Mouse (Mus musculus) intestine, embryonic 16.5 days (tissue): ENCODE data around the gene Iqsec1. TPM values are rescaled to one million over a fixed set of nuclear protein-coding genes. Genes with fewer than 3 reads are reported as not detected.
"Not testable (repeated sequence)": the region's sequence is repeated elsewhere in the genome, so short reads cannot be mapped to it uniquely, and the experiment has no call there.

Source experiments
- ATAC-seq: fragments of 200-750 bp; cut with Nextera tagmentation; 2 replicates; pipeline ENCODE4 v1.8.0; 2017; ENCODE audit warnings: moderate TSS enrichment, moderate library complexity
- H3K27ac ChIP-seq: fragments of 300-500 bp; sonication (generic); 2 replicates; pipeline ENCODE4 v1.5.1; 2014; ENCODE audit warnings: mild to moderate bottlenecking, low read length
- H3K27me3 ChIP-seq: fragments of 300-500 bp; sonication (generic); replicated peaks from 2 replicates; pipeline ENCODE4 v1.6.1; 2014; ENCODE audit warnings: low read length, control low read depth, mixed read lengths; ENCODE audit not compliant: control insufficient read depth, insufficient read depth
- H3K36me3 ChIP-seq: fragments of 300-500 bp; sonication (generic); 2 replicates; pipeline ENCODE4 v1.6.1; 2014; ENCODE audit warnings: low read length, control low read depth; ENCODE audit not compliant: control insufficient read depth, insufficient read depth
- H3K4me1 ChIP-seq: fragments of 300-500 bp; sonication (generic); 2 replicates; pipeline ENCODE4 v1.6.1; 2014; ENCODE audit warnings: low read length, control low read depth, mixed read lengths; ENCODE audit not compliant: control insufficient read depth, insufficient read depth
- H3K4me2 ChIP-seq: fragments of 300-500 bp; sonication (generic); 2 replicates; pipeline ENCODE4 v1.6.1; 2014; ENCODE audit warnings: low read depth, low read length, control low read depth
- H3K4me3 ChIP-seq: fragments of 300-500 bp; sonication (generic); 2 replicates; pipeline ENCODE4 v1.5.1; 2014; ENCODE audit warnings: mild to moderate bottlenecking, low read length
- H3K9ac ChIP-seq: fragments of 300-500 bp; sonication (generic); 2 replicates; pipeline ENCODE4 v1.6.1; 2014; ENCODE audit warnings: low read depth, low read length
- H3K9me3 ChIP-seq: fragments of 300-500 bp; sonication (generic); 2 replicates; pipeline ENCODE4 v1.6.1; 2016; ENCODE audit warnings: low read length, control low read depth; ENCODE audit not compliant: control insufficient read depth
- WGBS: fragments of 180-500 bp; shearing (Covaris S2); extraction: QIAGEN DNeasy Blood & Tissue Kit; methylation state at CpG from one replicate; pipeline ENCODE4 v1.1.7; 2014; 5-methylcytosine and 5-hydroxymethylcytosine counted together
- polyA plus RNA-seq: library from polyadenylated mRNA; unstranded; fragments of >200 nt; fragmentation: Nextera tagmentation; extraction: Ambion mirVana; gene quantifications from 2 replicates; pipeline ENCODE4 v1.2.1, GENCODE M21; 2015

Gene Iqsec1
- polyA plus RNA-seq, 1 experiment from 2014 or later = 6.4 TPM

GRCm38 (mm10) chr6:90659913-90660312, 328.6 kb downstream of the Iqsec1 start:
- H3K9me3 ChIP-seq = no peaks in the 10 kb centered on the region
- no peaks in the 10 kb centered on the region for H3K4me1 ChIP-seq
- H3K27ac ChIP-seq = no peak overlapping the region
- no peaks in the 10 kb centered on the region for H3K27me3 ChIP-seq
- H3K4me2 ChIP-seq = no peak overlapping the region
- ATAC-seq = no peak
- no peak overlapping the region for H3K4me3 ChIP-seq
- no peak overlapping the region for H3K9ac ChIP-seq
- peaks cover 4% of the 10 kb centered on the region; the same call in 1 of the 2 replicates for H3K36me3 ChIP-seq
- WGBS = 68% methylated on average over 2 of the region's 2 CpGs

GRCm38 (mm10) chr6:90656344-90656850, 332.1 kb downstream of the Iqsec1 start:
- WGBS = 69% methylated on average over 2 of the region's 2 CpGs
- H3K27me3 ChIP-seq, H3K9ac ChIP-seq, H3K4me2 ChIP-seq, H3K27ac ChIP-seq, ATAC-seq, H3K36me3 ChIP-seq, H3K4me1 ChIP-seq, H3K9me3 ChIP-seq, H3K4me3 ChIP-seq: not testable (repeated sequence)

- Histone ChIP-seq H3K27ac (no peak overlapping the region), H3K9ac (no peak overlapping the region), H3K4me1 (peaks cover 4% of the 10 kb centered on the region; the same call in 1 of the 2 replicates), H3K4me2 (no peak overlapping the region), H3K9me3 (0 out of 2 replicates have a peak, but pooled peaks cover 3% of the 10 kb centered on the region), H3K36me3 (no peaks in the 10 kb centered on the region), H3K27me3 (no peaks in the 10 kb centered on the region), H3K4me3 (no peak overlapping the region)
- no peak for ATAC-seq
- WGBS = 48% methylated on average over 2 of the region's 2 CpGs
Measured at GRCm38 (mm10) chr6:90653736-90654135, 334.7 kb downstream of the Iqsec1 start.

DNA sequence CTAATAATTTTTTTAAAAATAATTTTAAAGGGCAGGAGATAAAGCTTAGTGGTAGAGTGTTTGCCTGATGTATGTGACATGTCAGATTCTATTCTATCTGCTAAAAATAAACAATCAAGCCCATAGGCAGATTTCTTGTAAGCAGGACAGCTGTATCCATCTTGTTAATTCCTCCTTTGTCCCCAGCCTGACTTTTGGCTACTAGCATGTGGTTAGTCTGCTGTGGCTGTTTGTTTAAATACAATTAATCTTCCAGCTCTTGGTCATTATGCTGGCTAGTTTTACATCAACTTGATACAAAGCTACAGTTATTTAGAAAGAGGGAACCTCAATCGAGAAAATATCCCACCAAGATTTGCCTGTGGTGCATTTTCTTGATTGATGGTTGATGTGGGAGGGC, 337.9 kb downstream of the Iqsec1 start:
- H3K36me3 ChIP-seq = no peaks in the 10 kb centered on the region
- no peak for ATAC-seq
- no peak overlapping the region for H3K27ac ChIP-seq
- peaks cover 4% of the 10 kb centered on the region; the same call in 1 of the 2 replicates for H3K4me1 ChIP-seq
- 42% methylated on average over 1 of the region's 1 CpGs for WGBS
- H3K27me3 ChIP-seq = no peaks in the 10 kb centered on the region
- H3K9ac ChIP-seq = no peak overlapping the region
- no peak overlapping the region for H3K4me3 ChIP-seq
- 0 out of 2 replicates have a peak, but pooled peaks cover 3% of the 10 kb centered on the region for H3K9me3 ChIP-seq
- H3K4me2 ChIP-seq = no peak overlapping the region

DNA sequence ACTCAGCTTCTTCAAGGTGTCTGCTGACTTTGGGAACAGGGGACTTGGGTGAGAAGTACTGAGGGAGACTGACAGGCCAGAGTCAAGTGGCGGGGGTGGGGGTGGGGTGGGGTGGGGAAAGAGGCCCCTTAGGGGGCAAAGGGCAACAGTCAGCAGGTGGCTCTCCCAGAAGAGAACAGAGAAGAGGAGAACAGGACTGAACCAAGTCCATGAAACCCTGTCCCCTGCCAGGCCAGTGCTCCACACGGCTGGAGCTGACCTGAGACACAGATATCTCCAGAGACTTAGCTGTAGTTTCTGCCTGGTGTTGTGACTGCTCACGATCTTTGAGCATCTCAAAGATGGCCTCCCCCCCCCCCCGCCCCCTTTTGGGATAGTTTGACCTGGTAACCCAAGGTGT, 339.2 kb downstream of the Iqsec1 start:
- Histone ChIP-seq H3K9ac (no peak overlapping the region), H3K4me2 (no peak overlapping the region), H3K27me3 (no peaks in the 10 kb centered on the region), H3K4me3 (no peak overlapping the region), H3K27ac (no peak overlapping the region), H3K4me1 (peaks cover 4% of the 10 kb centered on the region; the same call in 1 of the 2 replicates), H3K36me3 (no peaks in the 10 kb centered on the region), H3K9me3 (0 out of 2 replicates have a peak, but pooled peaks cover 3% of the 10 kb centered on the region)
- peak; percentile 56; the same call in 1 of the 2 replicates for ATAC-seq
- 61% methylated on average over 4 of the region's 4 CpGs for WGBS

GRCm38 (mm10) chr6:90648391-90648790, 340.1 kb downstream of the Iqsec1 start:
- no peaks in the 10 kb centered on the region for H3K27me3 ChIP-seq
- 91% methylated on average over 6 of the region's 6 CpGs for WGBS
- H3K4me1 ChIP-seq = peaks cover 4% of the 10 kb centered on the region; the same call in 1 of the 2 replicates
- 0 out of 2 replicates have a peak, but pooled peaks cover 3% of the 10 kb centered on the region for H3K9me3 ChIP-seq
- no peaks in the 10 kb centered on the region for H3K36me3 ChIP-seq
- H3K9ac ChIP-seq = no peak overlapping the region
- no peak overlapping the region for H3K4me3 ChIP-seq
- H3K27ac ChIP-seq = no peak overlapping the region
- H3K4me2 ChIP-seq = no peak overlapping the region
- no peak for ATAC-seq

- no peak for ATAC-seq
- H3K4me1 ChIP-seq = peaks cover 4% of the 10 kb centered on the region; the same call in 1 of the 2 replicates
- 80% methylated on average over 4 of the region's 4 CpGs for WGBS
- H3K9ac ChIP-seq = no peak overlapping the region
- H3K4me2 ChIP-seq = no peak overlapping the region
- no peaks in the 10 kb centered on the region for H3K36me3 ChIP-seq
- H3K9me3 ChIP-seq = no peaks in the 10 kb centered on the region
- H3K27me3 ChIP-seq = no peaks in the 10 kb centered on the region
- H3K27ac ChIP-seq = no peak overlapping the region
- no peak overlapping the region for H3K4me3 ChIP-seq
Measured at GRCm38 (mm10) chr6:90644965-90645364, 343.5 kb downstream of the Iqsec1 start.

DNA sequence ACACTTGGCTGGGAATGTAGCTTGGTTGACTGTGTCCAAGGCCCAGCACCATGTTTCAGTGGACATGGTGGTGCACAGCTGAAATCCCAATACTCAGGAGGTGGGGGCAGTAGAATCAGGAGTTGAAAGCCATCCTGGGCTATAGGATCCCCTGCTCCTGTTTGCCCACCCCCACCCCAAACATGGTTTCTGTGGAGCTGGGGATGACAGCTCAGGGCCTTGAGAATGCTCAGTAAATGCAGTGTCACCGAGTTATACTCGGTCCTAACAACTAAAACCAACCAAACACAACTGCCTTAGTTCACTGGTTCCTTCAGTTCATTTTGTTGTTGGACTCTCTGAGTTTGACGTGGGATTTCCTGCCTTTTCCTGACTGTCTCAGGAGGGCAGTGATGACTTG, 345.4 kb downstream of the Iqsec1 start:
- WGBS = 84% methylated on average over 3 of the region's 3 CpGs
- Histone ChIP-seq H3K4me3 (no peak overlapping the region), H3K27me3 (no peaks in the 10 kb centered on the region)

GRCm38 (mm10) chr6:90635611-90636010, 352.9 kb downstream of the Iqsec1 start:
- Histone ChIP-seq H3K9ac (no peak overlapping the region), H3K4me2 (no peak overlapping the region), H3K27ac (no peak overlapping the region), H3K4me3 (no peak overlapping the region), H3K9me3 (no peaks in the 10 kb centered on the region), H3K36me3 (no peaks in the 10 kb centered on the region), H3K4me1 (no peaks in the 10 kb centered on the region), H3K27me3 (no peaks in the 10 kb centered on the region)
- WGBS = 57% methylated on average over 3 of the region's 3 CpGs
- no peak for ATAC-seq

More for the DNA sequence above, 345.4 kb downstream of the Iqsec1 start:
- Histone ChIP-seq H3K27ac (no peak overlapping the region), H3K9ac (no peak overlapping the region), H3K4me2 (no peak overlapping the region), H3K4me1 (no peaks in the 10 kb centered on the region), H3K9me3 (no peaks in the 10 kb centered on the region), H3K36me3 (no peaks in the 10 kb centered on the region)
- ATAC-seq = no peak

DNA sequence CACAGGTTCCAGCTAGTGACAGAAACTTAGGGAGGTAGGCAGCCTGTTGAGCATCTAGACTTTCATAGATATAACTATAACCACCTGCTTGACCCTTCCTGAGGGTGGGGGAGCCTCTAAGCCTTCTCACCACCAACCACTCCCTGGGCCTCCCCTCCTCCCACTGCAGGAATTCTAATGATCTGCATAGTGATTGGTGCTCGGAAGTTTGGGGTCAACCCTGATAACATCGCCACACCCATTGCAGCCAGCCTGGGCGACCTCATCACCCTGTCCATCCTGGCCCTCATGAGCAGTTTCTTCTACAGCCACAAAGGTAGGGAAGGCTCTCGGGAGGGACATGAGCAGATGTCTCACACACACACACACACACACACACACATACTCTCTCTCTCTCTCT, 353.4 kb downstream of the Iqsec1 start:
- Histone ChIP-seq H3K4me2 (no peak overlapping the region), H3K9ac (no peak overlapping the region), H3K9me3 (no peaks in the 10 kb centered on the region), H3K4me1 (no peaks in the 10 kb centered on the region), H3K27me3 (no peaks in the 10 kb centered on the region), H3K27ac (no peak overlapping the region), H3K4me3 (no peak overlapping the region), H3K36me3 (no peaks in the 10 kb centered on the region)
- no peak for ATAC-seq
- WGBS = 34% methylated on average over 4 of the region's 4 CpGs
